Mouse (Mus musculus) frontal cortex, postnatal 14 days (tissue): Measurements from ENCODE around the gene Eda.
"Not testable (repeated sequence)": the region's sequence is repeated elsewhere in the genome, so short reads cannot be mapped to it uniquely, and the experiment has no call there.

Experiments
- DNase-seq, 2 experiments: peaks; one replicate each; pipeline ENCODE4 v3.0.0; 2022; ENCODE audit warnings: low spot score in 2 of 2

Gene Eda

GRCm38 (mm10) chrX:100409245-100409644 is 433.8 kb downstream of the Eda start:
- no peak for DNase-seq

GRCm38 (mm10) chrX:100428693-100429092 is 453.3 kb downstream of the Eda start, which contains the start of gene Otud6a:
Otud6a (plus strand) TSS chrX:100429013.
- DNase-seq, result no peak

- no peak for DNase-seq
These were observed 456.9 kb downstream of the Eda start for GRCm38 (mm10) chrX:100432311-100432710.

- DNase-seq, result not testable (repeated sequence)
These were observed 467.2 kb downstream of the Eda start, which contains the start of gene Awat2 for GRCm38 (mm10) chrX:100442617-100443016. Awat2 (minus strand) TSS chrX:100442717.

- DNase-seq, result no peak
These were observed 468.1 kb downstream of the Eda start for GRCm38 (mm10) chrX:100443532-100443931.
